Mouse (Mus musculus) liver, embryonic 12.5 days (tissue): ENCODE results near the gene Siae. TPM values are rescaled to one million over a fixed set of nuclear protein-coding genes. Genes with fewer than 3 reads are reported as not detected.
A peak's percentile ranks its signal among the peaks of the same experiment; 100 is the strongest.

ENCODE experiments used
- ATAC-seq: fragments of 200-750 bp; cut with Nextera tagmentation; 2 replicates; pipeline ENCODE4 v1.8.0; 2017; ENCODE audit warnings: moderate number of reproducible peaks, mild to moderate bottlenecking, moderate library complexity
- H3K27ac ChIP-seq: fragments of 300-500 bp; sonication (generic); 2 replicates; pipeline ENCODE4 v1.5.1; 2016; ENCODE audit warnings: mild to moderate bottlenecking
- H3K27me3 ChIP-seq: fragments of 300-500 bp; sonication (generic); replicated peaks from 2 replicates; pipeline ENCODE4 v1.6.1; 2016; ENCODE audit warnings: mild to moderate bottlenecking, moderate library complexity
- H3K36me3 ChIP-seq: fragments of 300-500 bp; sonication (generic); 2 replicates; pipeline ENCODE4 v1.6.1; 2016; ENCODE audit warnings: mild to moderate bottlenecking, moderate library complexity
- H3K4me1 ChIP-seq: fragments of 300-500 bp; sonication (generic); 2 replicates; pipeline ENCODE4 v1.6.1; 2016
- H3K4me2 ChIP-seq: fragments of 300-500 bp; sonication (generic); 2 replicates; pipeline ENCODE4 v1.6.1; 2016; ENCODE audit warnings: mild to moderate bottlenecking, moderate library complexity
- H3K4me3 ChIP-seq: fragments of 300-500 bp; sonication (generic); 2 replicates; pipeline ENCODE4 v1.5.1; 2016; ENCODE audit warnings: mild to moderate bottlenecking, moderate library complexity
- H3K9ac ChIP-seq: fragments of 300-500 bp; sonication (generic); 2 replicates; pipeline ENCODE4 v1.6.1; 2016; ENCODE audit warnings: mild to moderate bottlenecking, moderate library complexity
- H3K9me3 ChIP-seq: fragments of 300-500 bp; sonication (generic); replicated peaks from 2 replicates; pipeline ENCODE4 v1.6.1; 2016; ENCODE audit warnings: mild to moderate bottlenecking, moderate library complexity
- WGBS: fragments of 180-500 bp; shearing (Covaris S2); methylation state at CpG from one replicate; pipeline ENCODE4 v1.1.7; 2016; ENCODE audit not compliant: insufficient replicate concordance; 5-methylcytosine and 5-hydroxymethylcytosine counted together
- polyA plus RNA-seq: library from polyadenylated mRNA; unstranded; fragments of >200 nt; fragmentation: Nextera tagmentation; extraction: Ambion mirVana; gene quantifications from 2 replicates; pipeline ENCODE4 v1.2.1, GENCODE M21; 2016

Siae gene
- polyA plus RNA-seq, result 5.6 and 5.7 TPM in 2 replicates

GRCm38 (mm10) chr9:37554838-37555748, at the start of gene Siae:
Gene Siae, plus strand, starts transcription at chr9:37555698.
- H3K36me3 ChIP-seq, result no peaks in the 10 kb centered on the region
- ATAC-seq, result no peak

GRCm38 (mm10) chr9:37506023-37506422, 49.5 kb upstream of the Siae start:
- ATAC-seq, result no peak
- no peak overlapping the region for H3K27ac ChIP-seq
- no peak overlapping the region for H3K4me2 ChIP-seq
- H3K9me3 ChIP-seq, result no peaks in the 10 kb centered on the region
- H3K4me3 ChIP-seq, result no peak overlapping the region
- no peaks in the 10 kb centered on the region for H3K36me3 ChIP-seq
- no peaks in the 10 kb centered on the region for H3K27me3 ChIP-seq
- no peaks in the 10 kb centered on the region for H3K4me1 ChIP-seq
- WGBS, result 80% methylated on average over 1 of the region's 1 CpGs
- no peak overlapping the region for H3K9ac ChIP-seq

More at GRCm38 (mm10) chr9:37554838-37555748, at the start of gene Siae:
- Histone ChIP-seq H3K27ac (peak within 1 kb of the TSS; percentile 47), H3K9me3 (no peaks in the 10 kb centered on the region), H3K4me1 (peaks cover 46% of the 10 kb centered on the region), H3K9ac (no peak within 1 kb of the TSS), H3K4me2 (no peak within 1 kb of the TSS), H3K4me3 (no peak within 1 kb of the TSS), H3K27me3 (peaks cover 31% of the 10 kb centered on the region)
- 27% methylated on average over 7 of the region's 7 CpGs for WGBS

- 61% methylated on average over 2 of the region's 2 CpGs for WGBS
- Histone ChIP-seq H3K4me3 (no peak overlapping the region), H3K36me3 (no peaks in the 10 kb centered on the region), H3K4me2 (no peak overlapping the region), H3K9ac (no peak overlapping the region), H3K27ac (no peak overlapping the region), H3K27me3 (no peaks in the 10 kb centered on the region), H3K4me1 (peaks cover 14% of the 10 kb centered on the region), H3K9me3 (no peaks in the 10 kb centered on the region)
- no peak for ATAC-seq
Measured at GRCm38 (mm10) chr9:37512097-37512496, 43.4 kb upstream of the Siae start.

GRCm38 (mm10) chr9:37514456-37514855, 41.0 kb upstream of the Siae start:
- no peak overlapping the region for H3K4me3 ChIP-seq

GRCm38 (mm10) chr9:37517467-37517866, 38.0 kb upstream of the Siae start:
- Histone ChIP-seq H3K27me3 (no peaks in the 10 kb centered on the region), H3K9me3 (no peaks in the 10 kb centered on the region), H3K4me2 (no peak overlapping the region), H3K9ac (no peak overlapping the region; the same call in 1 of the 2 replicates), H3K4me1 (peaks cover 22% of the 10 kb centered on the region), H3K4me3 (no peak overlapping the region), H3K36me3 (peaks cover 22% of the 10 kb centered on the region), H3K27ac (no peak overlapping the region)
- 13% methylated on average over 1 of the region's 1 CpGs for WGBS
- peak; percentile 88 for ATAC-seq

More at GRCm38 (mm10) chr9:37514456-37514855, 41.0 kb upstream of the Siae start:
- ATAC-seq, result no peak
- Histone ChIP-seq H3K36me3 (peaks cover 7% of the 10 kb centered on the region), H3K9me3 (no peaks in the 10 kb centered on the region), H3K4me1 (peaks cover 22% of the 10 kb centered on the region), H3K27ac (no peak overlapping the region), H3K9ac (no peak overlapping the region), H3K4me2 (no peak overlapping the region), H3K27me3 (no peaks in the 10 kb centered on the region)
- WGBS, result 77% methylated on average over 3 of the region's 3 CpGs

- Histone ChIP-seq H3K9ac (no peak overlapping the region), H3K4me3 (no peak overlapping the region), H3K4me1 (peaks cover 22% of the 10 kb centered on the region), H3K27ac (no peak overlapping the region), H3K9me3 (no peaks in the 10 kb centered on the region), H3K4me2 (no peak overlapping the region), H3K36me3 (peaks cover 33% of the 10 kb centered on the region), H3K27me3 (no peaks in the 10 kb centered on the region)
- ATAC-seq, result no peak
- 86% methylated on average over 8 of the region's 8 CpGs for WGBS
Measured at GRCm38 (mm10) chr9:37518991-37519390, 36.5 kb upstream of the Siae start.

GRCm38 (mm10) chr9:37519995-37520394, 35.5 kb upstream of the Siae start:
- no peak overlapping the region for H3K4me2 ChIP-seq
- H3K27me3 ChIP-seq, result no peaks in the 10 kb centered on the region
- no peak overlapping the region for H3K9ac ChIP-seq
- ATAC-seq, result no peak
- H3K4me3 ChIP-seq, result no peak overlapping the region
- no peaks in the 10 kb centered on the region for H3K9me3 ChIP-seq
- H3K4me1 ChIP-seq, result peaks cover 22% of the 10 kb centered on the region
- no peak overlapping the region for H3K27ac ChIP-seq
- H3K36me3 ChIP-seq, result peaks cover 33% of the 10 kb centered on the region
- 76% methylated on average over 2 of the region's 2 CpGs for WGBS

GRCm38 (mm10) chr9:37525461-37525860, 30.0 kb upstream of the Siae start:
- peaks cover 20% of the 10 kb centered on the region for H3K4me1 ChIP-seq
- WGBS, result 51% methylated on average over 2 of the region's 2 CpGs
- H3K36me3 ChIP-seq, result peaks cover 22% of the 10 kb centered on the region
- no peak overlapping the region for H3K4me2 ChIP-seq
- peaks cover 46% of the 10 kb centered on the region for H3K27me3 ChIP-seq
- H3K4me3 ChIP-seq, result no peak overlapping the region
- no peak overlapping the region for H3K9ac ChIP-seq
- no peak overlapping the region for H3K27ac ChIP-seq
- no peak for ATAC-seq
- H3K9me3 ChIP-seq, result no peaks in the 10 kb centered on the region

GRCm38 (mm10) chr9:37526443-37527395, 28.8 kb upstream of the Siae start:
- H3K4me1 ChIP-seq, result peaks cover 28% of the 10 kb centered on the region
- H3K9ac ChIP-seq, result no peak overlapping the region
- H3K36me3 ChIP-seq, result peaks cover 16% of the 10 kb centered on the region
- peak overlapping the region; percentile 38 for H3K4me3 ChIP-seq
- H3K4me2 ChIP-seq, result peak overlapping the region; percentile 62
- H3K27ac ChIP-seq, result no peak overlapping the region
- 26% methylated on average over 21 of the region's 21 CpGs for WGBS
- H3K9me3 ChIP-seq, result no peaks in the 10 kb centered on the region
- ATAC-seq, result no peak
- H3K27me3 ChIP-seq, result peaks cover 58% of the 10 kb centered on the region

GRCm38 (mm10) chr9:37527396-37528224, 27.9 kb upstream of the Siae start, which contains the start of gene Esam:
Gene Esam, plus strand, starts transcription at chr9:37528078.
- no peaks in the 10 kb centered on the region for H3K9me3 ChIP-seq
- peak within 1 kb of the TSS; percentile 62 for H3K4me2 ChIP-seq
- peak; percentile 28; the same call in 1 of the 2 replicates for ATAC-seq
- WGBS, result 2% methylated on average over 41 of the region's 41 CpGs
- 0 out of 2 replicates have a peak within 1 kb of the TSS, but pooled peaks have one; percentile 63 for H3K27ac ChIP-seq
- H3K36me3 ChIP-seq, result peaks cover 13% of the 10 kb centered on the region
- H3K4me1 ChIP-seq, result peaks cover 32% of the 10 kb centered on the region
- peak within 1 kb of the TSS; percentile 38 for H3K4me3 ChIP-seq
- H3K9ac ChIP-seq, result no peak within 1 kb of the TSS
- peaks cover 65% of the 10 kb centered on the region for H3K27me3 ChIP-seq
